Mouse (Mus musculus) megakaryocyte progenitor cell, adult 5-6 weeks (primary cell): ENCODE measurements at regions not wholly inside any gene's neighbourhood (a gene's known extent, or its start where the extent isn't known, plus 50 kb on each side); places are given as distances from the start of the nearest gene placed in this dataset.

Experiments
- ATAC-seq: replicated peaks from 2 replicates; pipeline ENCODE4 v1.8.0; 2016; ENCODE audit warnings: mild to moderate bottlenecking, moderate TSS enrichment, inconsistent platforms; ENCODE audit not compliant: poor library complexity

DNA sequence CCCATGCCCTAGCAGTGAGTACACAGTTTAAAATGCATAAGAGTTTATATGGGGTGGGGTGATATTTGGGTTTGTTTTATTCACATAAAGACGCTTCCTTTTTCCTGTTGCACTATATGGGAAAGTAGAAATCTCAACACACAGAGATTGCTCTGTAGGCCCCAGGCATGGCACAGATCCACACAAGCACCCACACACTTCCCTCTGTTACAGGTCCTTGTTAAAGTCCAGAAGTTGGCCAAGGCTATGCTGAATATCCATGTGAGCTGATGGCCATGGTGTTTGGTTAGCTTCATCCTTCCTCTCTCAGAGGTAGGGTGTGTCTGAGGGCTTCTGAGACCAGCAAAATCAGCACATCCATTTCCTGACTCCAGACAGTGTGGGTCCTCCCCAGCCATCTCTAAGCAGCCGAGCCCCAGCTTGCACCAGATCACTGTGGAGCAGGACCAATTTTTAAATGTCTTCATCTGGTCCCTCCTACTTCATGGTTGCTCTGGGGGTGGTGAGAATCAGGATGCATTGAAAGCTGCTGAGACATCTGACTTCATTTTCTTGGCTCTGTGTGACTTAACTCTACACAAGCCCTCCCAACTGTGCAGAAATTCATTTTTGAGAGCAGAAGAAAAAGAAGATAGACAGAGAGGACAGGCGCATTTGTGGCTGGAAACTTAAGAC, 360.3 kb upstream of the Nr3c2 start:
- no peak for ATAC-seq

- peak; percentile 37; the same call in 1 of the 2 replicates for ATAC-seq
Observed at GRCm38 (mm10) chr8:76539638-76540037, 359.6 kb upstream of the Nr3c2 start.

- no peak for ATAC-seq
Observed at GRCm38 (mm10) chr8:76540611-76541010, 358.6 kb upstream of the Nr3c2 start.

GRCm38 (mm10) chr8:76551681-76552080, 347.6 kb upstream of the Nr3c2 start:
- no peak for ATAC-seq

DNA sequence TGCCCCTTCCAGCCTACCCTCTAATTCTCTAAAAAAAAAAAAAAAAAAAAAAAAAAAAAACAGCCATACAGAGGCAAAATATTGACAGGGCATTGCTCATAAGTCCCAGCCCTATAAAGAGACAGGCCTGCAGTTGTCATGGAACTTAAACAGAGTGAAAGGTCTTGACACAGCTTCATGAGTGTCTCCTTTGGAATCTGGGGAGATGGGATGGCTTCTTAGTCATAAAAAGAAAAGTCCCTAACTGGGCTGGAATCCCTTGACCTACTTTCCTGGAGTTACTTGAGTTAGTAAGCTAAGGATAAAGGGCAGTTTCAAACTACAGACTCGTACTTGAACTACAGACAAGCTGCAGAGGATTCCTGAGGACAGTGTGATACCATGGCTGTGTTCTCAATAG, 297.7 kb upstream of the Nr3c2 start:
- ATAC-seq: no peak

- ATAC-seq: no peak
Observed at GRCm38 (mm10) chr8:76618721-76619120, 280.5 kb upstream of the Nr3c2 start.

DNA sequence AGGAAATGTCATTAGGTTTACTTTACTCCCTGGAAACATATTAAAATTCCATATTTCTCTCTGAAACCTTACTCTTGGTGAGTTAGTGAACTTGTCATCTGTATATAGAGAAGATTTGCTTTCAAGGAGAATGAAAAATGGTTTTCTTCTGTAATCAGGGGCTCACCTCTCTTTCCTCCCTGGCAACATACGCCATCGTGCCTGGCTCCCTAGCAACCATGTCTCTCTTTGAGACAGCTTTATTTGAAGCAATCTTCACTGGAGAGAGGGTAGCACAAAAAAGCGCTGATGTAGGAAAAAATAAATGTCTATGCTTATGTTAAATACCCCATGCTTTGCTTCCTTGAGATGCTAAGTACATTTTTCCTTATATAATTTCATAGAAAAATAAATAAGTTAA, 278.4 kb upstream of the Nr3c2 start:
- ATAC-seq: no peak

DNA sequence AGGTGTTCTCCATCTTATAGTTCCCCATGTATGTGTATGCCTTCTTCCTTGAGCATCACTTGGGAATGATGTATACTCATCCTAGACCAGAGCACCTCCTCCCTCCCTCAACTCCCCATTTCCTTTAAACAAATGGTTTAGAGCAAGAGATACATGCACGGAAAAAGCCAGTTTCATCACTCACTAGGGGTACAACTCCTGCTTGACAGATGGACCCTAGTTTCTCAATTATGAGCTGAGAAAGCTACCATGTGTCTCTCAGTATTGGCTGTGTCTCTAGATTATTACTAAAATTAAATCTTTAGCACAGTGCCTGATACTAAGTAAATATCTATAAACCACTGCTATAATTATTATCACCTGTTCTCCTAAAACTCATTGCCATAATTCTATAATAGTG, 266.2 kb upstream of the Nr3c2 start:
- ATAC-seq: no peak
